Mouse (Mus musculus) T-helper 2 cell (primary cell): ENCODE results near the gene Pkhd1.

Source experiments
- in situ Hi-C: fragments of 300-600 bp; cut with MboI, MseI; formaldehyde crosslinking; loops from one replicate; pipeline ENCODE4 v1.15.1; 2025; ENCODE audit warnings: high pct_unique_total_duplicates

The Pkhd1 gene

DNA sequence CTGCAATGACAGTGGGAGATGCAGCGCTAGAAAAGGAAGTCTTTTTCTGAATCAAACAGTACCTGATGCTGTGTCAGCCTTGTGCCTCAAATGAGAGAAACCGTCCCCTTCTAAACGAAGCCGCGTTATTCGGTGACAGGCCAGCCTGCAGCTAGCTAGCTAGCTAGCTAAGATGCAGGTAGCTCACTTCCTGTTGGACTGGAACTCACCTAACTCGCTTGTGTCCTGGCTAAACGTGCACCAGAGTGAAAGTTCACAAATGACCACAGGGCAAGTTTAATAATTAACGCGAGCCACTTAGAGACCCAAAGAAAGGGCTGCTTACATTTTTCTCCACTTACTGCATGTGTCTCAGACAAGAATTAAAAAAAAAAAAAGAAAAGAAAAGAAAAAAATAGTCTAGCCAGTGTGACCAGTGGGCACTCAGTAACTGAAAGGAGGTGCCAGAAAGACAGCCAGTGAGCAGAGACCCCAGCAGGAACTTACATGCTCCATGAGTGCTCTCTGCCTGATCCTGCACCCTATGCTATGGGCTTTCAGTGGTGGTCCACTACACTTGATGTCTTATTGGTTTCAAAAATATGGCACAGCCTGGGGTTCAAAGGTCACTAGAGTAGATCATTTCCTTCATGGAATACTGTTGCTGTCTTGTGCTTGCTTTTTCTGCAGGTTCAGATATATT lies at the start of gene Pkhd1:
Gene Pkhd1 (minus strand): TSS at position 216 of the 682 bp plus-strand sequence.
- in situ Hi-C loops, result loop anchor here (10.0 kb wide), 1 partner anchor 187 kb away; no protein-coding TSS in a partner anchor

DNA sequence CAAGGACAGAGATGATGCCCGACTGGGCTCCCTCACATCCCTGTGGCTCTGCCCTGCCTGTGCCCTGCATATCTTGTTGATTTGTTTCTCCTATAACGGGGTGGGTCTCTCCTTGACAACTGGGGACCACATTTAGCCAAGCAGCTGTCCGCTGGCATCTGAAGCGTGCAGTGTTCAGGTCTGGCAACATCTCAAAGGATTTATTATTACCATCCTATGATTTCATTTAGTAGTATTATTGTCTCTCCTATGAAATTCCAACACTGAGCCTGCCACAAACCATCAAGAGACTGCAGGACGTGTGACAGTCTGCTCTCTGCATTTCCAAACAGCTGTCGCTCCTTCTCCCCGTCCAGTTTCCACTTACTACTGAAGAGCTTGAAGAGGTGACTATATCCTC lies 49.7 kb upstream of the Pkhd1 start:
- in situ Hi-C loops, result no loop called here

DNA sequence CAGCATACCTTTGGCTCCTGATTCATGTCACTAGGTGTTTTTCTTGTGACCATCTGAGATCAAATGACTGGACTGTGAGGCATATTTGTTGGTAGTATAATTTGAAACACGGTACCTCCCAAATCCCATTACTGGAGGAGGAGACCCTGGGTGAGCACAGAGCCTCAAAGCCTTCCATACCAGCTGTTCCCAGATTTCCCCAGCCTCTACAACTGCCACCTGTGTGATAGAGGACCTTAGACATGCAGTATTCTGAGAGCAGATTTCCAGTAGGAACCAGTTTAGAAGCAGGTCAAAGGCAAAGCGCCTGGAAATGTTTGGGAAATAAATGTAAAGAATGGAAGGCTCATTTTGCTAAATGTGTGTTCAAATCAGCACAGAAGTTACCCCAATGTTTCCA lies 48.4 kb upstream of the Pkhd1 start:
- in situ Hi-C loops, result no loop called here

DNA sequence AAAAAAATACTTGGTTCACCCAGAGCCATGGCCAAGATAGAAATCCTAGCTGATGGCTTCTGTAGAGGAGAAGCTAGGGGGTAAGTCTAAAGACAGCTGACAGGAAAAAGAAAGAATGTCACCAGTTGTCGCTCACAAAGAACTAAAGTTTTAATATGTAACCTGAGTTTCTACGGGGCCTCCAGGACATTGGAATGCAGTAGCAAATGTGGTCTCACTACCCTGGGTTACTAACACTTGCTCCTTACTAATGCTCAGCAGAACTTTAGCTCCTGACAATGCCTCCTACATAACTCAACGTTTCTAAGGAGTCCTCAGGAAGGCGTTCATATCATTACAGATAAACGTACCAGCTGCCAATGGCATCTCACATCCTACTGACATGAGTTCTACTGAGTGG lies 37.2 kb upstream of the Pkhd1 start:
- in situ Hi-C loops, result no loop called here

DNA sequence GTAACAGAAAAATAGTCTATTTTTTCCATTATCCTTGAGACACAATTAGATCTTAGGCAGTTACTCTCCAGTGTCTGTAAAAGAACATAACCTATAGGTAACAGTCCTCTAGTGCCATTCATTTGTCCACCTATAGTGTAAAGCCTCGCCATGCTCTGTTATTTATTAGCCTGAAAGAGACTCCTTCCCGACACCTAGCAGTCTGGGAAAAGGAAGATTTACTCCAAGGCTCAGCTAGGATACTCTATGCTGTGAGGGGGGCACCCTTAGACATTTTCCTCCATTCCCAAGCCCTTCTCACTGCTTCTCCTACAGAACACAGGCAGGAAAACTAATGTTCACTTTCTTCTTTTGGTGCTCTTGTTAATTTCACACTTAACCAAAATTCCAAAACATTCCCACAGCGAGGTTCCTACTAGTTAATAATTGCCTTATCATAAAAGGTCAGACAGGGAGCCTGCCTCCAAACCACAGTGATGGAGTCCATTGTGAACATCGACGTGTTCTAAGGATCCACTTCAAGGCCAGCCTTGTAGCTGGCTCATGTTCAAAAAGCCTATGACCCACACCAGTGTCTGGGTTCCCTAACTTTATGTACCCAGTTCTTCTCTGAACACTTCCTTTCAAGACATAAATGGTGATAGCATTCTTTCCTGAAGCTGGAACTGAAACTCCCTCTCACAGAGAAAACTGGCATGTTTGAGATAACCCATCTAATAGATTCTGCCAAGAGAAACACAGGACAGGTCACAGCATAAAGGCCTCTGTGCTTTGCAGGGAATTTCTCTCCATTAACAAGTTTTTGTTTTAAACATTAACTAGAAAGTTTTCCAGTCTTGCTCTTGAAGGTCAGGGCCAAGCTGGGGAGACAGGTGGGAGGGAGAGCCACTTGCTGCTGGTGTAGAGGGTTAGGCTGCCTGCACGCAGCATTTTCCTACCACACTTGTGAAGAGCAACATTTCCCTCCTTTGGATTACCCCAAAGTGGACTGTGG lies 35.9 kb upstream of the Pkhd1 start:
- in situ Hi-C loops, result no loop called here

DNA sequence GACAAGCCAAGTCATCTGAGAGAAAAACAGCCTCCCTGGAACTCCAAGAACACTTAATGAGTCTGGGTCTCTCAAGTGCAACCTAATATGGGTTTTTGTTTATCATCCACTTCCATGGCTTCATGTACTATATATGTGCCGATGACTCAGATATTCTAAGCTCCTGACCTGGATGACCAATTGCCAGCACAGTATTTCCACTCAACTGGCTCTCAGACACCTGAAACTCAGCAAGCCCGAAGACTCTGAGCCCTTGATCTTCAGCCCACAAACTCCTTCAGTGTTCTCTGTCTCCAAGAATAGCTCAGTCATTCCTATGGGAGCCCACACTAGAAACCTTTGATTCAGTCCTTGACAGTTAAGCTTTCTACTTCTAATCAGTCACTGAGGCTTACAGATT lies 17.0 kb upstream of the Pkhd1 start:
- in situ Hi-C loops, result no loop called here

DNA sequence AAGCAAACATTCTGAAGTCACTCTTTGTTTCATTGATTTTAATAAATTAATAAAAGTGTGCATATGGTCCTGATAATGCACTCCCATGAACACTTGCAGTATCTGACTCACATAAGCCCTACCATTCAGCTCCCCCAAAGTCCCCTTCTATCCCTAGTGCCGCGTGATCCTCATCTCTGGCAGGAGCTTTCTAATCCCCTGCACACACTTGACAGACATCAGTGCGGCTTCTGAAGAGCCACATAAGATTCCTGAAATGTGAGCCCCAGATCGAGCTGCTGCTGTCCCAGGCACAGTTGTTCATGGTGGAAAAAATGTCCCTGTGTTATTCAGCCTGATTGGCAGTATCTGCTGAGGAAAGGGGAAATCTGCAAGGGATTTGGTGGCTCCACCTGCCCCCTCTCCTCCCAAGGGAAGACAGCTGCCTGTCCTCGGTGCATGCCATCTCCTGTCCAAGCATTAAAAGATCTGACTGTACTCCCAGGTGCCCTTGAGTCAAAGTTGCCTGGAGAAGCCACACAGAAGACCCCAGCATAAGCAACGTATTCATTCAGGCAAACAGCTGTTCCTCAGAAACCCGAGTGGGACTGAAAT lies 15.5 kb upstream of the Pkhd1 start:
- in situ Hi-C loops, result no loop called here

DNA sequence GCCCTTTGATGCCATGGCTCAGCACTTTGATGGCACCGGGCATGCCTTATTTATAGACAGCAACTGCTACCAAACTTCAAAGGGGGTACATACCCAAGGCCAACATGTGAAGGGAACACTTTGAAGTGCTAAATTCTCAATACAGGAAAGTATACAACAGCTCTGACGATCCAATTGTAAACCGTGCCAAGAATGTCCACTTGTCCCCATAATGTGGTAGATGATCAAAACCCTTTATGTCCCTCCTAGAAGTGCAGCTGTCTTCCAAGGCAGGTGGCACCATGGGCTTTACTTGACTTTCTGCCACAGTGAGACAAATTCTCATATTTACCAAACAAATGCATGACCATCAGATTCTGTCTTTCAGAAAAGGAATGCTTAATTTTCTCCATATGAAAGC lies 6.7 kb upstream of the Pkhd1 start:
- in situ Hi-C loops, result no loop called here

DNA sequence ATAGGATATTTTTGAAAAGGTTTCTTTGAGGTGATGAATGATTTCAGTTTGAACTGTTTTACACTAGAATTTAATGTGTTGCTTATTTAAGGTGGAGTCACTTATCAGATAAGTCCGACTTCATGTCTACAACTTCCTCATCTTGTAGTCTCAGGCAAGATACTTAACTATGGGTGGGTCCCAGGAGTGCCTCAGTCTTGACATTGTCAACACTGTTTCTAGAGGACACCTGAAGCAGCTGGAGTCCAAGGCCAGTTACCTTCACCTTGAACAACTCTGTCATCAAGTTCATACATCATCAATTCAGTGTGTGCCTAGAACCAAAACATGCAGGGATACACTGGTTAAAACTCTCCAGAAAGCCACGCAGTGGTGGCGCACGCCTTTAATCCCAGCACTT lies 5.5 kb upstream of the Pkhd1 start:
- in situ Hi-C loops, result no loop called here

DNA sequence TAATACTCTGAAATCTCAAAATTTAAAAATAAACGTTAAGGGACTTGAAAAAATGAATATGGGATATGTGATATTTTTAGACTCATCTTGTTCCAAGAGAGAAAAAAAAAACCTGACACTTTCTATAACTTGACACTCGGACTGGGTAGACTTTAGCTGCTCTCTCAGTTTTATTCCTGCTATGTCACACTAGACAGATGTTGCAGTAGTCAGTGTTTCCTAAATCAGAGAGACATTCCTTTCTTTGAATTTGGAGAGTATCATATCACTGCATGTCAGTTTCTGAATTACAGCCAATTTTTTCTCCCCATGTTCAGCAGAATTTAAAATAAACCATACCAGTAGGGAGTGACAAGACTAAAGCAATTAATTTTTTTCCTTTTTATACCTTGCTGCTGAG lies 2.7 kb upstream of the Pkhd1 start:
- in situ Hi-C loops, result no loop called here

DNA sequence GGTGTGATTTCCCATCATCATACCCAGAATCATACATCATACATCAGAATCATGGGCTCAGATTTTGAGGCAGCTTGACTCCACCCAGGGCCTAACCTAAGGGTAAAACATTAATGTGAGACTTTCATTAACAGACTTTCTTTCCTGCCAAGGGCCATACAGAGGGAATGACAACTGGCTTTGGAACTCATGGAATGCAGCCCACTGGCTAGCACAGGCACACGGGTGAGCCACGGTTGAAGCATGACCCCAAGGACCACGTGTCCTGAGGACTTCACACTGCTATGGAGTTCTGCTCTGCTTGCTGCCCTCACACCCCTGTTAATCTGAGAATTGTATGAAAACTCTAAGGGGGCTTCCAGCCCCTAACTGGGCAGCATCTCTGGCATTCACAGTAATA lies 1.5 kb upstream of the Pkhd1 start:
- in situ Hi-C loops, result loop anchor here (10.0 kb wide), 1 partner anchor 185 kb away; no protein-coding TSS in a partner anchor

DNA sequence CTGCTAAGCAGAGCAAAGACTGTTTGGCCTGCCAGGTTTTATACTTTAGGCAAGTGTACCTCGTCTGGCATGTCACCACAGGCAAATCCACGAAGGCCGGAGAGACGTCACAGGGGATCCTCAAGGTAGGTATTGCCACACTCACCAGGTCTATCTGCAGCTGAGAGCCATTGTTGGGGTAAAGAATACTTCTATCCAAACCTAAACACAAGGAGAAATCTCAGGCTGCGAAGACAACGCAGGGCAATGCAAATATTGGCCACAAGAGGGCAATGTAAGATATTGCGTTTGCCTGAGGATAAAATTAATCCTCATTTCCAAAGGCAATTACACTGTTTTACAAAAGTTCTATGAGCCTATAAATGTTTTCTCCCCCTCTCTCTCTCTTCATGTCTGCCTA lies 5.2 kb downstream of the Pkhd1 start:
- in situ Hi-C loops, result loop anchor here (10.0 kb wide), 1 partner anchor 192 kb away; no protein-coding TSS in a partner anchor

DNA sequence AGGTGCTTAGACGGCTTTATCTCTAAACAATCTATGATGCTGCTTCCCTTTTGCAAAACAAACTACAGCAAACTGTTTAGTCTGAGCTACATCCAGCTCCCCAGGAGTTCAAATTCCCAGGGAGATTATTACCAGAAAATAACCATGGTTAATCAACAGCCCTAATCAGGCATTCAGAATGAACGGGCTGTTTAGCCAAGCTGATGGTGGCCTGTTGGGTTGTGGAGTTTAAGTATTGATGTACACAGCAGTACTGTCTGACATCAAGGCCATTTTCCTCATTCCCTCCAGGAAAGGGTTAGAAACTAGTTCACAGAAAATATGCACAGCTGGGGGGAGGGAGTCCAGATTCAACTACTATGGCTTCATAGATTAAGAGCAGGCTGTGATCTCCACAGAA lies 12.4 kb downstream of the Pkhd1 start:
- in situ Hi-C loops, result no loop called here

DNA sequence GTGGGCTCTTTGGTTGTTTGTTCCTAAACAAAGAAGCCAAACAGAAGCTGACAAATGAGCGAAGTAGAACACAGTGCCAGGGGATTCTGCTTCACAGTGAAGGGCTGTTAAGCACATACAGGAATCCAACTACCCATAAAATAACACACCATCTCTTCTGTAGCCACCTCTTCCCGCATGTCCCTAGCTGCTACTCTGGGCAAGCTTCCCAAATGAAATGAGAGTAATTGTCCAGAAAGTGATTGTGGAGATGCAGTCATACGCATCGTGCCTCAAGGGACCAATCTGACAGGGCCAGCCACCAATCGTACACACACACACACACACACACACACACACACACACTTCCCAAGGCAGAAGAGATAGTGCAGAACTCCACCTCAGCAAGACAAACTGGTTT lies 27.4 kb downstream of the Pkhd1 start:
- in situ Hi-C loops, result no loop called here

DNA sequence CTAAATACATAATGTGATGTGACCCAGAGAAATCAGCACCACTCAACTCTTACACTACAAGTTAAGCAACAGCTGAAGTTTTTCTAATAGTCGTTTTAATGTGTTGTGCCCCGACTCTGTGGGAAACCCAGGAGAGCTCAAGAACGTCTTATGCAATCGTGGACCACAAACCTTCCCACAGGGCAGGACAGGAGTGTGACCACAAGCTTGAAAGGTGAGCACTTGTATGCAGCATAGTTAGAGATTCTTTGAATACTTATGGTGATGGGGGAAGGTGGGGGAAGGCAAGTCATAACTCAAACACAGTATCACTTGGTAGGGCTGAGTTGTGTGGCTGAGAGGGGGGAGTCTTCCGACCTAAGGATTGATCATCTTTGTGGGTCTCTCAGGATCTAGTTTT lies 46.4 kb downstream of the Pkhd1 start:
- in situ Hi-C loops, result no loop called here

DNA sequence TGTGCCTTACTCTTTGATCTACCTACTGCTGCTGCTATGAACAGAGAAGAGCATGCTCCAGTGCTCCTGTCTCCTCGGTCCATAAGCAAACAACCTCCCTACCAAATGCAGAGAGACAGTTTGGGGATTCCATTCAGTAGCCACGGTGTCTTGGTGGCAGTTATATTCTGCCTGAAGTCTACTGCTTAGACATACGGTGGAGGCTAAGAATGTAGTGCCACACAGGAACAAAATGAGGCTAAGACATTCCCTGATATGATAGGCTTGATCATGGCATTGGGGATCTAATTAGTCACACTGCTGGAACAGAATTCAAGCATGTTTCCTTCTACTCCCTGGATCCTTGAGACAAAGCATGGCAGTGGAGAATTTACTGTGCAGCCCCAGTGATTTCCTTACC lies 48.4 kb downstream of the Pkhd1 start:
- in situ Hi-C loops, result no loop called here

DNA sequence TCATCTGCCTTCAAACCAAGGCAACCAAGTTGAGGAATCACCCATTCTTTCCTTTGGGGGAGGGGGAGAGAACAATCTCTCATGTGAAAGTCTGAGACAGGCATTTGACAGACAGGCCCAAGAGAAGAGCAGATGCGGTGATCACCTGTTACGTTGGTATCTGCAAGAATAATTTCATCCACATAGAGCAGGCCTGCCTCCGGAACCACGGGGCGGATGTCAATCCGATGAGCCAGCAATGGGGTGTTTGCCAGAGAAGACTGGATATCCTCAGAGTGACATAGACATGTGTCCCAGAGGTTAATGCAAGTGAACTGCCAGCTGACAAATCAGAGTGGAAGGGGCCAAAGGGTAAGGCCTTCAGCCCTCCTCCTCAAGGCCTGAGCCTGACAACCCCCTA lies 59.4 kb downstream of the Pkhd1 start:
- in situ Hi-C loops, result no loop called here

DNA sequence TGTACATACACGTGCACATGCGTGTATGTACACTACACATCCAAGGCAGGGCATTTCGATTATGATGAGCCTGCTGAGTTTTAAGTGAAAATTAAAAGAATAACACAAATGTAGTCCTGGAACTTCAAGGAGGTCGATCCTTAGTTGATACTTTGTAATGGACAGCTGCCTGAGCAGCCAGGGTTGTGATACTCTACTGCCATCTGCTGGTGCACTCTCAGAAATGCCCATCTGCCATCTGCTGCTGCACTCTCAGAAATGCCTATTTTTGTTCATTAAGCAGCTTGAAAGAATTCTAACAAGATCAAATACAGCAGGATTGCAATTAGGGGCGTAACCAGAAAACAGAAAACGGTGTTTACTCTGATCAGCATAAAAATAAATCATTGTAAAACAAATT lies 63.5 kb downstream of the Pkhd1 start:
- in situ Hi-C loops, result no loop called here

DNA sequence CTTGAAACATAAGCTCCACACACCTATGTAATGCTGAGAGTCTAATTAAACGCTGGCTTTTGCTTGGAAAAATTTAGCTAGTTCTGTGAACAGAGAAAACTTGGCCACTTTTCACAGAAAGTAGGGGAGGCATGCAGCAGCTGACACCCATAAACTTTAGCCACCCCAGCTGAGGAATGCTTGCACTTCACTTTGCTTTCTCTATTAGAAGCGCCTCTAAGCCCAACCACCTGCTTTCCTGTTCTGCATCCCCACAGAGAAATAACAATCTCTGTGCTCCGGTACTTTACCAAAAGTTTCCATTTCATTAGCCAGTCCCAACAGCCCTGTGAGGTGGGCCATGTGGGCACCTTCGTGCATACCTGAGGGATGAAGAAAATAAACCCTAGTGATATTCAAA lies 66.5 kb downstream of the Pkhd1 start:
- in situ Hi-C loops, result no loop called here

DNA sequence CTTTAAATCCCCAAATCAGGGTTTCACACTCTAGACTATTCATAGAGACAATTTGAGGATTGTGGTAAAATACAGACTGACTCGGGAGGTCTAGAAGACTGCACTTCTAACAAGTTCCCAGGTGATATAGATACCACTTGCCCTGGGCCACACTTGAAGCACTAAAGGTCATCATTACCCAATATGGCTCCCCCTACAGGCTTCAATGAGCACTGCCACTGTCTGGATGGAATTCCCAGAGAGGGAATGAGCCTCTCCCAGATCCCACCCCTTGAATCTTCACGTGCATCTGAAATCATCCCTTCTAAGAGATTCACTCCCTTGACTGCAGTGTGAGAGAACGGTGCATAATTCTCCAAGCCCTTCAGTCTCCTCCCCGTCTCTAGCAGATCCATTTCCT lies 73.3 kb downstream of the Pkhd1 start:
- in situ Hi-C loops, result no loop called here

DNA sequence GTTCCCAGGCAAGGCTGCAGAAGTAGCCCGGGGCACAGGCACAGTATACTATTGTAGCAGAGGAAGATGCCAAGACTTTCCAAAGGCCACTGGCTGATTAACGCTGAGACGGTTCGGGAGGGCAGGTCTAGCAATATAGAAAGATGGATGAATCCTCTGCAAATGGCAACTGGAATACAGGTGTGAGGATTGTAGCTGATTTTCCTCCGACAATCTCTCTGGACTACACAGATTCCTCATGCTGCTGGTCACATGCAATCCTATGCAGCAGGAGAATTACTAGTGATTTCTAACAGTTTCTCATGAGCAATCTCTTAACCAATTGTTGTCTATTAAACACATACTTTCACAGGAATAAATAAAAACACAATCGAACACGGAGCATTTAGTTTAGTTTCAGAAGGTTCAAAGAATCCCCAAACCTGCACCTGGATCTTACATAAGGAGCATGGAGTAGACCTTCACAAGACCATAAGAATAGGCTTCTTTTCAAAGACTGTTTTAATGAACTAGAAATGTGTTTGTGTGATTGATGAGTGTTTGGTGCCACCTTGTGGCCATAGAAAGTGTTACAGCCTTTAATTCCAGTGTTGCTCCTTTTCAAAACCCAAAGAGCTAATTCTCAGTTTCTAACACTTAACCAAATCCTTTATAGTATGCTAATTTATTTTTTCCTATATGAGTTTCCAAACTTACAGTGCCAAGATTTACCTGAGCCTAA lies 104.3 kb downstream of the Pkhd1 start:
- in situ Hi-C loops, result loop anchor here (5.0 kb wide), 2 partner anchors 201 to 1306 kb away; partner anchors contain the start of gene Tfap2b

DNA sequence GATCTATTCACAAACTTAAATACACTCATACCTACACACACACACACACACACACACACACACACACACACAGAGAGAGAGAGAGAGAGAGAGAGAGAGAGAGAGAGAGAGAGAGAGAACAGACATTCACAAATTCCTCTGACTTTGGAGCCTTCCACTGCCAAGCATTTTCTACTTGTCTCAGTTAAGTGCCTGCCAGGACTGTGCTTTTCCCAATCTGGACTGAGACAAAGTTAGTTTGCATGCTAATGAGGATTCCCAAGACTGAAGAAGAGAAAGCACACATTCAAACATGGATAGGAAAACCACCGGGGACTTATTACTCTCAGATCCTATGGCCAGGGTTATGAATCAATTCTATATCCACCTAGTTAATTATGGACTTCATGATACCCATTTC lies 118.9 kb downstream of the Pkhd1 start:
- in situ Hi-C loops, result no loop called here
